Mouse (Mus musculus) thymus, adult 2 months (tissue): ENCODE measurements around the gene Scn3b.

Source experiments
- CTCF ChIP-seq: fragments of 200-500 bp; IDR thresholded peaks from 2 replicates; pipeline ENCODE4 v1.5.1; 2012; ENCODE audit warnings: mild to moderate bottlenecking, control low read depth, low read length, moderate library complexity, borderline replicate concordance; ENCODE audit not compliant: control insufficient read depth, poor library complexity, insufficient read depth; ENCODE audit errors: extremely low read depth
- POLR2A ChIP-seq: fragments of 200-500 bp; IDR thresholded peaks from 2 replicates; pipeline ENCODE4 v1.6.1; 2012; ENCODE audit warnings: mild to moderate bottlenecking, low read length, control low read depth, moderate library complexity; ENCODE audit not compliant: control insufficient read depth, poor library complexity, insufficient read depth; ENCODE audit errors: extremely low read depth

- TF ChIP-seq POLR2A (no peak), CTCF (no peak)
These were observed 53.4 kb downstream of the Scn3b start for GRCm38 (mm10) chr9:40322372-40322771.
